Mouse (Mus musculus) kidney, adult 18-20 months (tissue): ENCODE results near the gene Fam171a2.
A peak's percentile ranks its signal among the peaks of the same experiment; 100 is the strongest.

Source experiments
- DNase-seq: peaks from one replicate; pipeline ENCODE4 v3.0.0; 2021

Gene Fam171a2

GRCm38 (mm10) chr11:102449043-102450008, 1.8 kb upstream of the Fam171a2 start:
- peak; percentile 40 for DNase-seq

GRCm38 (mm10) chr11:102448327-102448726, 845 bp upstream of the Fam171a2 start:
- DNase-seq, result no peak

GRCm38 (mm10) chr11:102446581-102447461, 661 bp downstream of the Fam171a2 start:
- peak; percentile 28 for DNase-seq

DNA sequence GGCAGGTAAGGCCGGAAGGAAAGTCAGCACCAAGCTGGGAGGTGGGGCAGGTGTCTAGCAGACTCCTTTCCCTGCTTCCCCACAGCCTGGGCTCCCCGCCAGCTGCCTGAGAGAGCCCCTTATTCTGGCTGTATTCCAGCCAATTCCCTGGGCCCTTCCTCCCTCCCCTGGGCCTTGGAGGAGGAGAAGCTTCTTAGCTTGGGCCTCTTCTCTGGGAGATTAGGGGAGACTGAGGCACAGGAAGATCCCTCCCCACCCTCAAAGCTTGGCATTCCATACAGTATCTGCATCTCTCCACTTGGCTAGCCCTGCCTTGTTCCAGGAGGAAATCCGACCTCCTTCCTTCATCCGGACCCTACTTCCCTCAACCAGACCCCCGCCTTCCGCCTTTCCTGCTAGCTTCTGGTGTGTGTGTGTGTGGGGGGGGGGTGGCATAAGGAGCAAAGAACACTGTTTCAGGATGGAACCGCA, 1.6 kb downstream of the Fam171a2 start:
- DNase-seq, result peak; percentile 31

- no peak for DNase-seq
Measured at GRCm38 (mm10) chr11:102445264-102445890, 2.1 kb downstream of the Fam171a2 start.

GRCm38 (mm10) chr11:102444781-102445180, 2.7 kb downstream of the Fam171a2 start:
- no peak for DNase-seq

DNA sequence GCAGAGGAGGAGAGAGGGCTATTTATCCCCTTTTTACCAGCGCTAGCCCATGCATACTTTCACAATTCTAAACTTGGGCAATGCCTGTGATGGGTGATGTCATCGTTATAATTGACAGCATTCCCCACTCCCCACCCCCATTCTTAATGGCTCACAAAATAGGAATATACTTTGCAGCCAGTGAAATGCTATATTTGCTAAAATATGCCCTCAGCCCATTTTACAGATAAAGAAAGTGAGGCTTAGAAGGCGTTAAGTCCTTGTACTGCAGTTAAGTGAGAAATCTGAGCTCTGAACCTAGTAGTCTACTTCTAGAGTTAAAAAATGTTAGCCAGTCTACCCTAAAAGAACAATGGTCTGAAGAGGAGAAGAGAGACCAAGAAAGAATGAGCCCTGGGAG, 3.2 kb downstream of the Fam171a2 start:
- no peak for DNase-seq

GRCm38 (mm10) chr11:102443740-102444139, 3.7 kb downstream of the Fam171a2 start:
- no peak for DNase-seq

DNA sequence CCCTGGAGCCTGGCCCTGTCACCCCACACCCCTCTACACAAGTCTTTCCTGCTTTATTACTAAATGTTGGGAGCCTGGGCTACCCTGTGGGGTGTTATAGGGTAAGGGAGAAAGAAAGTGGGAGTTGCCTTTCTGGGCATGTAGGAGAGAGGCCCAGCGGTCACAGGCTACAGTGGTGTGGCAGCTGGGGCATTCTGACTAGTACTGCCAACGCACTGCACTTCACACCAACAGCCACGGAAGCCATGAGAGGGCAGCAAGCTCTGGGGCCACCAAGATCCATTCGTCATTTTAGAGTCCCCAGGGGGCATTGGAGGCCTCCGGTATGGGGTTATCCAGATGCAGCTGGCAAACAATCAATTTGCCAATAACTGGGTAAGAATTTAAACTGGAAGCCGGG, 5.4 kb downstream of the Fam171a2 start:
- DNase-seq, result no peak

DNA sequence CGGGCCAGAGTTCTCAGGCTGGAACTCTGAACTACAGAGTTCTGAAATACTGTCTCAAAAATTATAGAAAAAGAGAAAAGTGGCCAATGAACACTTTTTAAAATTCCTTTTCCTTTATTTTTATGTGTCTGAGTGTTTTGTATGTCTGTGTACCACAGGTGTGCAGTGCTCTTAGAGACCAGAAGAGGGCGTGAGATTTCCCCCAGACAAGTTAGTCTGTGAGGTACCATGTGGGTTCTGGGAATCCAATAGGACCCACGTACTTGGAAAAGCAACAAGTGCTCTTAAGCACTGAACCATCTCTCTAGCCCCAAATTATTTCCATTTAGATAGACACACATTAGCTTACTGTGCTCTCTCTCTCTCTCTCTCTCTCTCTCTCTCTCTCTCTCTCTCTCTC, 6.0 kb downstream of the Fam171a2 start:
- no peak for DNase-seq

DNA sequence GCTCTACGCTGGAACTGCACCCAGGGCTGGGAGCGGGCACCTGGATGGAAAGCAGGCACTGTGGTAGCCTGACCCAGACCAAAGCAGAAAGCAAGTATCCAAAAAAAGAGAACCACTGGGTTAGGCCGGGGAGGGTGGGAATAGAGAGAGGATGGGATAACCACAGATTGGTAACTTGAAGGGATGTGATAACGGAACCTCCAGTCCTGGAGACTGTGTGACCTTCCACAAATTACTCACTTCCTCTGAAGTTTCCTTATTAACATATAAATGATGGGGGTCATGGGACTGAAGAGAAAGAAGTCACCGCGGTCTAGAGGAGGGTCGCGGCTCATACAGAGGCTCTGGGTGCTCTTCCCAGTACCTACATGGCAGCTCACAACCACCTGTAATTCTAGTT, 7.2 kb downstream of the Fam171a2 start:
- no peak for DNase-seq

DNA sequence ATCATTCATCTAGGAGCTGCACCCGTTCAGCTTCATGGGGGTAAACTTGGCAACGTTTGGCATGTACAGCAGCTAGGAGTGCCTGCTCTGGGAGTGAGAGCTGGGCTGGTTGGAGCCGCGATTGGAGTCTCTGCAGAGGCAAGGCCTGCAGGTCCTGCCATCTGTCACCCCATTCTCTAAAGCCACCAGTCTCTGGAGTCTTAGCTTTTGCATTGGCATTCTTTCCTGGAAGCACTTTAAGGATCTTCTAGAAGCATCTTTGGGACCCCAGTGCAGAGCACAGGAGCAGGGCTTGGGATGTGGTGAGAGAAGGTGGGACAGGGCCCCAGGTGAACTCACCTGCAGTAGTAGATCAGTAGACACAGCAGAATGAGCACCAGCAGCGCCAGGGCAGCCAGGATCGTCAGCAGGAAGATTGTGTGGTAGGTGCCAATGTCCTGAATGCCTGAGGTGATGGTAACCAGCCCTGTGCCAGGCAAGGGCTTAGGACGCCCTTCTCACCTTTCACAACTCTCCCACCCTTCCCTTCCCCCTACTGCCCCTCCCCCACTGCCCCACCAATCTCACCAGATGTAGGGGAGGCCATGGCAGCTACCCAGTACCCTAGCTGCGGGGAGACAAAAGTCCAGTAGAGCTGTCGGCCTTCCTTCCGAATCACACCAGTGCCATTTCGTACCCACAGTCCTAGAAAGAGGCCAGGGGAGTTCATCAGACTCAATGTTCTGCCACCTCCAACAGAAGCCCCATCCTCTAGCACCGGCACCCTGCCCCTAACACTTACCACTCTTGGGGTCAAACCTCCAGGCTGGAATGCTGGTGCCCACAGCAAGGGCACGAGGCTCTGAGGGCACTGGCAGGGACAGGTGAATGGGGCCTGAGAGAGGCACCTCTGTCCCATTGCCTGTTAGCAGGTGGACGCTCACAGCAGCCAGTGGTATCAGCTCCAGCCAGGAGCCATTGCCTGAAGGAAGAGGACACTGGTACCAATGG, 8.1 kb downstream of the Fam171a2 start:
- DNase-seq, result no peak

- peak; percentile 83 for DNase-seq
Measured at GRCm38 (mm10) chr11:102438212-102439092, 9.0 kb downstream of the Fam171a2 start.

DNA sequence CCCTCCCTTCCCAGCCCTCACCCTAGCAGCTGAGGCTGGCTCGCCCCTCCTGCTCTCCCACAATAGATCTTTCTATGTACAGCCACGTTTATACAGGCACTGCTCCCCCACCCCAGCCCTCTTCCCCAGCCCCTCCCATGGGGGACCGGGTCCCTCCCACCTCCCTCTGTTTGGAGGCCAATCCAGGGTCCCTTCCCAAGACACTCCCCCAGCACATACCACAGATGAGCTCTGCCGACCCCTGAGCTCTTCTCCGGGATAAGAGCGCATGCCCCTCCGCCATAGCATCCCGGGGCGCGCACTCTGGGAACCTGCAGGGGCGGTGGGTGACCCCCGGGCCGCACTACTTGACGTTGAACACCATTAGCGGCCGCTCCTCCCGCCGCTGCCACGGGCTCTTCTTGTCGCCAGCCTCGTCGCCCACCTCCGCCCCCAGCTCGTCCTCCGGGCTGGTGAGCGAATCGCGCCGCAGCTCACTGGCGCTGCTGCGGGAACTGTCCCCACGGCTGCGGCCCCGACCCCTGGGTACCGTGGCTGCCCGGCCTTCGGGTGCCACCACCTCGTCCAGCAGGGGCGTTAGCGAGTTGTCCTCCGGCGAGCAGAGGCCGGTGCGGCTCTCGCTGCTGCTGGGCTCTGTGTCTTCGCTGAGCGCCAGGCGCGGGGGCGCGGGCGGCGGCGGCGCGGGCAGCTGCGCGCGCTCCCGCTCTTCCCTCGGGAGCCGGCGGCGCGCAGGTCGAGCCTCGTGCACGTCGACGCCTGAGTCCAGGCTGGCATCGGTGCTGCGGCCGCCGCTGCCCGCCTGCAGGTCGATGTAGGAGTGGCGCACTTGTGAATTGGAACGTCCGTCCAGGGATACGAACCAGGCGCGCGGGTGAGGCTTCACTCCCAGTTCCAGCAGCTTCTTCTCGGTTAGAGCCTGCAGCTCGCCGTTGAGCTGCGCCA, 10.1 kb downstream of the Fam171a2 start:
- peak; percentile 64 for DNase-seq

DNA sequence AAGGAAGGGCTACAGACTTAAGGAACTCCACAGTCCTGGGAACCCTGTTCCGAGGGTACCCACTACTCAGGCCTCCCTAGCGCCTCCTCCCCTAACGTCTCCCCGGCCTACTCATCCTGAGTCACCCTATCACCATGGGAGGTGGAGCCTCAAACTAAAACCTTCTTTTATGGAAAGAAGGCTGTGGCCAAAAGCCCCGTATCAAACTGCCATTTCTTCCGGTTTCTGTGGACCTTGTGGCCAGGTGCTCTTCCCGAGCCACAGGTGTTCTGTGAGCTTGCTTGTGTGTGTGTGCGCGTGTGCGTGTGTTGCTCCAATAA, 11.1 kb downstream of the Fam171a2 start:
- DNase-seq, result no peak

- DNase-seq, result peak; percentile 54
Measured at GRCm38 (mm10) chr11:102435754-102436470, 11.6 kb downstream of the Fam171a2 start.

GRCm38 (mm10) chr11:102434816-102435705, 12.4 kb downstream of the Fam171a2 start:
- no peak for DNase-seq

- DNase-seq, result peak; percentile 87
Measured at GRCm38 (mm10) chr11:102434406-102434805, 13.1 kb downstream of the Fam171a2 start.
